Comparison of ENCODE assay signal across 7 mouse cellular contexts in the genomic region with DNA sequence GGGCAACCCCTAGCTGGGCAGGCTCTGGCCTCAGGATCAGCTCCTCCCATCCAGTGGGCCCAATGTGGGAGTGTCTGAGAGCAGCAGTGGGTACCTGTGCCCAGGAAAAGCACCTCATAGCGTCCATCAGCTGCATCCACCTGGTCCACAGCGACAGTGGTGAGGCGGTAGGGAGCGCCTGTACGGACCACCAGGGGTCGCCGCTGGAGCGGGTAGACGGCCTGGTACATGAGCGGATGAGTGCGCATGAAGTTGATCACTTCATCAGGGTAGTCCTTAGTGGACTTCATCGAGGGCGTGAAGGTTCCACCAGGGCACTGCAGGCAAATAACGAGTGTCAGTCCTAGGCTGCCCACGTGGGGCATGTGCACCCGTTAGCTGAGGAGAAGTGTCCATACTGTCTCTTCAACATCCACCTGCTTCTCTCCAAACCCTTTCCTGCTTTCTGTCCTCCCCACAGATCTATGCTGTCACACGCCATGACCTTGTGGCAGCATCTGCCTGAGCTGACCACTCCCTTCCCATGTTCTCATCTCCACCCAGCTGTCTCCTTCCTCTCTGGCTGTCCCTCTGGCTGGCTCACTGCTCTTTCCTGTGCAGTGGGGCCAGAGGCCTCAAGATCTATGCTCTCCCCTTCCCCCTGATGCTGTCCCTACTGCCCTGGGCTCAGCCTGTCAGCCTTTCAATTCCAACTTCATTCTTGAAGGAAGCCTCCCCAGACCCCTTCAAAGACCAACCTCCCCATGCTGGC. TPM values are rescaled to one million over a fixed set of nuclear protein-coding genes. Genes with fewer than 3 reads are reported as not detected.
DNase-seq lines count a peak whose midpoint lies in the region; ATAC-seq and TF ChIP-seq lines count a peak whose summit lies in the region.

No protein-coding gene starts in this region.

- peak; percentile 87 for TF ChIP-seq CTCF in thymus, adult 2 months (IDR thresholded peaks at IDR 0.05; ENCODE audit: borderline replicate concordance, control insufficient read depth, extremely low read depth, insufficient read depth, low read length, poor library complexity)

- no peak overlapping the region for H3K4me2 ChIP-seq in heart, embryonic 12.5 days

- no peak overlapping the region for H3K27ac ChIP-seq in heart, embryonic 12.5 days (ENCODE audit: poor library complexity, severe bottlenecking)
- H3K27ac ChIP-seq in thymus, adult 2 months (ENCODE audit: control insufficient read depth, insufficient read depth, low read length): no peak overlapping the region

- ATAC-seq in heart, embryonic 12.5 days (ENCODE audit: insufficient number of reproducible peaks, low FRiP score): peak; percentile 30; the same call in 1 of the 2 replicates

- 36% methylated on average over 17 of the region's 17 CpGs for WGBS in heart, embryonic 12.5 days
- WGBS in thymus, adult 2 months: 37% methylated on average over 17 of the region's 17 CpGs

- DNase-seq in 3T3-L1 (ENCODE audit: low read depth, low spot score) (peak; percentile 42), 416B (ENCODE audit: low read depth) (peak; percentile 57)
- peak; percentile 81 for DNase-seq in embryo, embryonic 10 days (ENCODE audit: low spot score)
- DNase-seq in kidney, postnatal 14 days: peak; percentile 83
- peak; percentile 77 for DNase-seq in thymus, adult 2 months

- peaks cover 12% of the 10 kb centered on the region for H3K4me1 ChIP-seq in heart, embryonic 12.5 days (replicated peaks)
- H3K4me1 ChIP-seq in megakaryocyte, embryonic 14.5 days: peaks cover 14% of the 10 kb centered on the region
- peaks cover 4% of the 10 kb centered on the region for H3K4me1 ChIP-seq in thymus, adult 2 months (replicated peaks; ENCODE audit: control insufficient read depth, insufficient read depth, low read length)

- no peaks in the 10 kb centered on the region for H3K9me3 ChIP-seq in heart, embryonic 12.5 days (replicated peaks)
- H3K9me3 ChIP-seq in megakaryocyte, embryonic 14.5 days: no peaks in the 10 kb centered on the region

- no peak for TF ChIP-seq POLR2A in thymus, adult 2 months (IDR thresholded peaks at IDR 0.05; ENCODE audit: control insufficient read depth, extremely low read depth, insufficient read depth, low read length, poor library complexity)

- 0 out of 2 replicates have a peak overlapping the region, but pooled peaks have one; percentile 21 for H3K9ac ChIP-seq in heart, embryonic 12.5 days

- no peak overlapping the region for H3K4me3 ChIP-seq in heart, embryonic 12.5 days
- peak overlapping the region; percentile 53 for H3K4me3 ChIP-seq in megakaryocyte, embryonic 14.5 days (replicated peaks)
- no peak overlapping the region for H3K4me3 ChIP-seq in thymus, adult 2 months (ENCODE audit: control insufficient read depth, insufficient read depth, low read length)

- peaks cover 3% of the 10 kb centered on the region; the same call in 1 of the 2 replicates for H3K27me3 ChIP-seq in heart, embryonic 12.5 days (replicated peaks)
- H3K27me3 ChIP-seq in megakaryocyte, embryonic 14.5 days (replicated peaks): peaks cover 90% of the 10 kb centered on the region
- no peaks in the 10 kb centered on the region for H3K27me3 ChIP-seq in thymus, adult 2 months (ENCODE audit: control insufficient read depth, insufficient read depth, low read length)

- peaks cover 3% of the 10 kb centered on the region; the same call in 1 of the 2 replicates for H3K36me3 ChIP-seq in heart, embryonic 12.5 days
- no peaks in the 10 kb centered on the region for H3K36me3 ChIP-seq in megakaryocyte, embryonic 14.5 days (replicated peaks; ENCODE audit: low read length)
- H3K36me3 ChIP-seq in thymus, adult 2 months (ENCODE audit: control insufficient read depth, insufficient read depth, low read length): no peaks in the 10 kb centered on the region

RNA-seq across cellular contexts. Expression of a gene that starts 5.9 kb away (rescaled TPM):
- 0.97 and 1.2 TPM in 2 replicates for polyA plus RNA-seq in heart, embryonic 12.5 days (2016; fragmentation: Nextera tagmentation; extraction: Ambion mirVana)
- polyA plus RNA-seq in megakaryocyte, embryonic 14.5 days (2012; ENCODE audit: insufficient read depth, low replicate concordance): not detected in 2 replicates
- 0.13 and 0.34 TPM in 2 replicates for polyA plus RNA-seq in thymus, adult 2 months (2012; rRNA removed)

RNA-seq across cellular contexts. Expression of a gene that starts 16.1 kb away (rescaled TPM):
- 2.9 and 3.2 TPM in 2 replicates for polyA plus RNA-seq in heart, embryonic 12.5 days (2016; fragmentation: Nextera tagmentation; extraction: Ambion mirVana)
- not detected in 2 replicates for polyA plus RNA-seq in megakaryocyte, embryonic 14.5 days (2012; ENCODE audit: insufficient read depth, low replicate concordance)
- 9.1 and 11.2 TPM in 2 replicates for polyA plus RNA-seq in thymus, adult 2 months (2012; rRNA removed)

RNA-seq across cellular contexts. Expression of a gene that starts 24.9 kb away (rescaled TPM):
- polyA plus RNA-seq in heart, embryonic 12.5 days (2016; fragmentation: Nextera tagmentation; extraction: Ambion mirVana): 8.1 and 8.4 TPM in 2 replicates
- polyA plus RNA-seq in megakaryocyte, embryonic 14.5 days (2012; ENCODE audit: insufficient read depth, low replicate concordance): not detected in 2 replicates
- 35.5 and 41.3 TPM in 2 replicates for polyA plus RNA-seq in thymus, adult 2 months (2012; rRNA removed)

RNA-seq across cellular contexts. Expression of a gene that starts 50.2 kb away (rescaled TPM):
- 404 and 442 TPM in 2 replicates for polyA plus RNA-seq in heart, embryonic 12.5 days (2016; fragmentation: Nextera tagmentation; extraction: Ambion mirVana)
- 1,319 and 1,886 TPM in 2 replicates for polyA plus RNA-seq in megakaryocyte, embryonic 14.5 days (2012; ENCODE audit: insufficient read depth, low replicate concordance)
- 1,154 and 1,267 TPM in 2 replicates for polyA plus RNA-seq in thymus, adult 2 months (2012; rRNA removed)
